Mouse (Mus musculus): ENCODE measurements around the gene Capn8. TPM values are rescaled to one million over a fixed set of nuclear protein-coding genes. Genes with fewer than 3 reads are reported as not detected.

Capn8 gene
- polyA plus RNA-seq, 1 experiment from 2014 or later = not detected

- Histone ChIP-seq H3K9me3 (peaks cover 3% of the 10 kb centered on the region; the same call in 1 of the 2 replicates), H3K27ac (no peak overlapping the region), H3K27me3 (ENCODE audit: poor library complexity, severe bottlenecking) (peaks cover 44% of the 10 kb centered on the region), H3K4me1 (peaks cover 25% of the 10 kb centered on the region), H3K4me3 (no peak overlapping the region), H3K36me3 (replicated peaks) (no peaks in the 10 kb centered on the region)
- DNase-seq (ENCODE audit: extremely low spot score, low spot score) = peak; percentile 68
- 49% methylated on average over 3 of the region's 3 CpGs for WGBS
Observed at GRCm38 (mm10) chr1:182560390-182561098, 4.3 kb upstream of the Capn8 start.

GRCm38 (mm10) chr1:182561945-182562514, 2.8 kb upstream of the Capn8 start:
- peaks cover 55% of the 10 kb centered on the region for H3K27me3 ChIP-seq (ENCODE audit: poor library complexity, severe bottlenecking)
- H3K9me3 ChIP-seq = peaks cover 3% of the 10 kb centered on the region; the same call in 1 of the 2 replicates
- H3K4me3 ChIP-seq = no peak overlapping the region
- no peak for DNase-seq (ENCODE audit: extremely low spot score, low spot score)
- H3K27ac ChIP-seq = no peak overlapping the region
- peaks cover 25% of the 10 kb centered on the region for H3K4me1 ChIP-seq
- no peaks in the 10 kb centered on the region for H3K36me3 ChIP-seq (replicated peaks)
- WGBS = 76% methylated on average over 11 of the region's 11 CpGs

GRCm38 (mm10) chr1:182562576-182563370, 2.0 kb upstream of the Capn8 start:
- Histone ChIP-seq H3K27ac (no peak overlapping the region), H3K27me3 (ENCODE audit: poor library complexity, severe bottlenecking) (peaks cover 63% of the 10 kb centered on the region), H3K9me3 (peaks cover 3% of the 10 kb centered on the region; the same call in 1 of the 2 replicates), H3K4me1 (peaks cover 23% of the 10 kb centered on the region), H3K36me3 (replicated peaks) (no peaks in the 10 kb centered on the region), H3K4me3 (no peak overlapping the region)
- DNase-seq (ENCODE audit: extremely low spot score, low spot score) = no peak
- 54% methylated on average over 16 of the region's 16 CpGs for WGBS

- no peak for DNase-seq (ENCODE audit: extremely low spot score, low spot score)
- no peaks in the 10 kb centered on the region for H3K36me3 ChIP-seq (replicated peaks)
- H3K9me3 ChIP-seq = peaks cover 3% of the 10 kb centered on the region; the same call in 1 of the 2 replicates
- H3K27ac ChIP-seq = no peak overlapping the region
- WGBS = 89% methylated on average over 6 of the region's 6 CpGs
- H3K4me1 ChIP-seq = peaks cover 19% of the 10 kb centered on the region
- H3K27me3 ChIP-seq (ENCODE audit: poor library complexity, severe bottlenecking) = peaks cover 89% of the 10 kb centered on the region
- no peak overlapping the region for H3K4me3 ChIP-seq
Observed at GRCm38 (mm10) chr1:182565351-182565835, 586 bp downstream of the Capn8 start.

GRCm38 (mm10) chr1:182571148-182571547, 6.3 kb downstream of the Capn8 start:
- 83% methylated on average over 3 of the region's 3 CpGs for WGBS
- Histone ChIP-seq H3K4me1 (peaks cover 42% of the 10 kb centered on the region), H3K4me3 (no peak overlapping the region), H3K9me3 (no peaks in the 10 kb centered on the region), H3K36me3 (replicated peaks) (no peaks in the 10 kb centered on the region), H3K27ac (no peak overlapping the region), H3K27me3 (ENCODE audit: poor library complexity, severe bottlenecking) (peaks cover 84% of the 10 kb centered on the region)
- DNase-seq (ENCODE audit: extremely low spot score, low spot score) = no peak

- no peak for DNase-seq (ENCODE audit: extremely low spot score, low spot score)
- WGBS = 62% methylated on average over 11 of the region's 11 CpGs
- Histone ChIP-seq H3K9me3 (no peaks in the 10 kb centered on the region), H3K27me3 (ENCODE audit: poor library complexity, severe bottlenecking) (peaks cover 84% of the 10 kb centered on the region), H3K27ac (no peak overlapping the region), H3K36me3 (replicated peaks) (no peaks in the 10 kb centered on the region), H3K4me3 (no peak overlapping the region), H3K4me1 (peaks cover 42% of the 10 kb centered on the region)
Observed at GRCm38 (mm10) chr1:182571973-182572372, 7.2 kb downstream of the Capn8 start.

GRCm38 (mm10) chr1:182573856-182574665, 9.3 kb downstream of the Capn8 start:
- no peaks in the 10 kb centered on the region for H3K9me3 ChIP-seq
- WGBS = 8% methylated on average over 8 of the region's 8 CpGs
- peak overlapping the region; percentile 15; the same call in 1 of the 2 replicates for H3K4me3 ChIP-seq
- peaks cover 84% of the 10 kb centered on the region for H3K27me3 ChIP-seq (ENCODE audit: poor library complexity, severe bottlenecking)
- DNase-seq (ENCODE audit: extremely low spot score, low spot score) = peak; percentile 74
- H3K4me1 ChIP-seq = peaks cover 42% of the 10 kb centered on the region
- H3K36me3 ChIP-seq (replicated peaks) = no peaks in the 10 kb centered on the region
- H3K27ac ChIP-seq = peak overlapping the region; percentile 85

- Histone ChIP-seq H3K9me3 (no peaks in the 10 kb centered on the region), H3K27ac (peak overlapping the region; percentile 85), H3K4me1 (peaks cover 42% of the 10 kb centered on the region), H3K4me3 (peak overlapping the region; percentile 9; the same call in 1 of the 2 replicates), H3K36me3 (replicated peaks) (no peaks in the 10 kb centered on the region), H3K27me3 (ENCODE audit: poor library complexity, severe bottlenecking) (peaks cover 84% of the 10 kb centered on the region)
- DNase-seq (ENCODE audit: extremely low spot score, low spot score) = no peak
- WGBS = 26% methylated on average over 4 of the region's 4 CpGs
Observed at GRCm38 (mm10) chr1:182574666-182575049, 9.9 kb downstream of the Capn8 start.

- DNase-seq (ENCODE audit: extremely low spot score, low spot score) = no peak
- peaks cover 9% of the 10 kb centered on the region for H3K4me1 ChIP-seq
- WGBS = 89% methylated on average over 6 of the region's 6 CpGs
- peaks cover 81% of the 10 kb centered on the region for H3K27me3 ChIP-seq (ENCODE audit: poor library complexity, severe bottlenecking)
- H3K4me3 ChIP-seq = no peak overlapping the region
- no peaks in the 10 kb centered on the region for H3K36me3 ChIP-seq (replicated peaks)
- no peaks in the 10 kb centered on the region for H3K9me3 ChIP-seq
- H3K27ac ChIP-seq = no peak overlapping the region
Observed at GRCm38 (mm10) chr1:182584169-182584568, 19.4 kb downstream of the Capn8 start.

- DNase-seq (ENCODE audit: extremely low spot score, low spot score) = no peak
- H3K36me3 ChIP-seq (replicated peaks) = no peaks in the 10 kb centered on the region
- H3K4me1 ChIP-seq = peaks cover 9% of the 10 kb centered on the region
- 15% methylated on average over 16 of the region's 16 CpGs for WGBS
- peak overlapping the region; percentile 43 for H3K4me3 ChIP-seq
- H3K27me3 ChIP-seq (ENCODE audit: poor library complexity, severe bottlenecking) = peaks cover 81% of the 10 kb centered on the region
- no peak overlapping the region for H3K27ac ChIP-seq
- no peaks in the 10 kb centered on the region for H3K9me3 ChIP-seq
Observed at GRCm38 (mm10) chr1:182585162-182585840, 20.5 kb downstream of the Capn8 start.

GRCm38 (mm10) chr1:182587706-182588105, 22.9 kb downstream of the Capn8 start:
- no peaks in the 10 kb centered on the region for H3K9me3 ChIP-seq
- 68% methylated on average over 4 of the region's 4 CpGs for WGBS
- H3K36me3 ChIP-seq (replicated peaks) = no peaks in the 10 kb centered on the region
- no peak overlapping the region for H3K27ac ChIP-seq
- H3K4me1 ChIP-seq = peaks cover 24% of the 10 kb centered on the region
- no peak for DNase-seq (ENCODE audit: extremely low spot score, low spot score)
- H3K27me3 ChIP-seq (ENCODE audit: poor library complexity, severe bottlenecking) = peaks cover 67% of the 10 kb centered on the region
- H3K4me3 ChIP-seq = no peak overlapping the region

- Histone ChIP-seq H3K9me3 (no peaks in the 10 kb centered on the region), H3K27ac (no peak overlapping the region), H3K4me3 (no peak overlapping the region), H3K36me3 (replicated peaks) (no peaks in the 10 kb centered on the region), H3K27me3 (ENCODE audit: poor library complexity, severe bottlenecking) (peaks cover 32% of the 10 kb centered on the region), H3K4me1 (peaks cover 38% of the 10 kb centered on the region)
- DNase-seq (ENCODE audit: extremely low spot score, low spot score) = no peak
- 72% methylated on average over 7 of the region's 7 CpGs for WGBS
Observed at GRCm38 (mm10) chr1:182591491-182591890, 26.7 kb downstream of the Capn8 start.
